Mouse (Mus musculus): ENCODE measurements around the gene Lsm2.
"Not testable (repeated sequence)": the region's sequence is repeated elsewhere in the genome, so short reads cannot be mapped to it uniquely, and the experiment has no call there.

The Lsm2 gene

DNA sequence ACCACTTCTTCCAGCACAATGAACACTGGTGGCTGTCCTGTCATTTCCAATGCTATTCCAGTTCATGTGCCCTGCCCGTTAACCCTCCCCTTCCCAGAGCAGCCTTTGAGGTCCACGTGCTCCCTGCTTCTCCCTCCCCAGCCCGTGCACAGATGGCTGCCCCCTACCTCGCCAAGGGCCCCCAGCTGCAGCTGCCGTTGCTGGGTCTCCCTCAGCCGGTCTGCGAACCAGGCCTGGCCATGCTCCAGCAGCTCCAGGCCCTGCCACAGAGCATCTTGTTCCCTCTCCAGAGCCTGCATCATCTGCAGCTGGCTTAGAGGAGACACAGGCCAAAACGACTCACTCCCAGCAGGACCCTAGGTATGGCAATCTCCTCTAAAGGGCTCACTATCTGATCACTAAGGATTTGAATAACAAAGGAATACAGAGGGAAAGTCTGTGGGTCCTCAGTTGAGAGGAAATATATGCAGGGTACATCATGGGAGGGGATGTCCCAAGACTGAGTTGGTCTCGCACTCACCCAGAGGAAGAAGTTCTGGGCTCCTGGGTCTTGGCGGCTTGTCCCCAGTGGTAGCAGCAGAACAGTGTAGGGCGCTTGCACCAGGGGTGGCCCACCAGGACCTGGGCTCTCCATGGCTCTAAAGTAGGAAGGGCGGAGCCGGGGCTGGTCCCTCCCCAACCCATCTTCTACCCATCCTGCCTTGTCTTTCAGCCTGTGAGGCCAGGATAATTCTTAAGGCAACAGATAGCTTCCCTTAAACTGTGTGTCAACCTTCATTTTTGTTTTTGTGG, 45.8 kb downstream of the Lsm2 start, which contains the start of gene Sapcd1:
Gene Sapcd1 (minus strand): TSS at position 740 of the 792 bp plus-strand sequence.
- no peak for DNase-seq (ENCODE audit: extremely low read depth, insufficient read length, low spot score)

DNA sequence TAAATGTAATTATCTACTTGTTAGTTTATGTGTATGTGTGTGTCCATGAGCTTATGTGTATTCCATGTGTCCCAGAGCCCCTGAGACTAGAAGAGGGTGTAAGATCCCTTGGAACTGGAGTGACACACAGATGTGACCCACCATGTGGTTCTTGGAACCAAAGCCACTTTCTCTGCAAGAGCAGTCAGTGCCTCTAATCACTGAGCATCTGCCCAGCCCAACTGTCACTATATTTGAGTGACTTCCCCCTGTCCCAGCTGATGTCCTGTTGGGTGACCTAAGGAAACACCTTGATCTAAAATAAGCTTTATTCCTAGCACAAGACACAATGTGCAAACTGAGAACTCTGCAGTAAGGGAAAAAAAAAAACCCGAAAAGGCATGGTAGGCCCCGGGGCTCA, 46.7 kb downstream of the Lsm2 start:
- DNase-seq (ENCODE audit: extremely low read depth, insufficient read length, low spot score), result no peak

DNA sequence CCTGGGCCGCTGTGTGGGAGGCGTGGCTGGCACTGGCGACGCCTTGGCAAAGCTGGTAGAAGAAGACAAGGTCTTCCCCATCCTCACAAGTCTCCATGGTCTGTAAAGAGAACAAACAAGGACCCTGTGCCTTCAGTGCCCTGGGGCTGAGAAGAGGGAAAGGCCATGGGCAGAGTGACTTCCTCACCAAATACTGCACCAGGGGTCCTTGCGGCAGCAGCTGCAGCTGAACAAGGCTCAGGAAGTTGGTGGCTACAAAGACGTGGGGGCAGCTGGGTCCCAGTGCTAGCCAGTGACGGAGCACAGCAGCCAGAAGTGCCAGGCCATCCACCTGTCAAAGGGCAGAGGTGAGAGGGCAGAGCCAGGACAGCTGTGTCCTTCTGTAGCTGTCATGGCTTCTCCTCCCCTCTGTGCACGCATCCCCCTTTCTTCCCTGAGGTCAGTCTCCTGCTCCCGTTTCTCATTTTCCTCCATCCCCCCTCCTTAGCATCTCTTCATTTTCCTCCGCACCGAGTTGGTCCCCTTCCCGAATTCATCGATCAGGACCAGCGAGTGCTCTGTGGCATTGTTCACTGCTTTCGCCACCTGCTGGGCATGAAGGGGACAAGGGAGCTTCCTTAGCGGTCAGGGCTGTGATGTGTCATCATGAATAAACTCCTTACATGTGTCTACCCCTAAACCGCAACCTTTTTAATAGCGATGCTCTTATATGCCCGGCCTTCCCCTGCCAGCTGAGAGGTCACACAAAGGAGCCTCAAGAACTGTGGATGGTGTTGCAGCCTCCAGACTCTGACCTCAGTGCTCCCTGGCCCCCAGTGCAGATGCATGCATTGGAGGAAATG, 48.2 kb downstream of the Lsm2 start:
- peak; percentile 52 for DNase-seq (ENCODE audit: extremely low read depth, insufficient read length, low spot score)

DNA sequence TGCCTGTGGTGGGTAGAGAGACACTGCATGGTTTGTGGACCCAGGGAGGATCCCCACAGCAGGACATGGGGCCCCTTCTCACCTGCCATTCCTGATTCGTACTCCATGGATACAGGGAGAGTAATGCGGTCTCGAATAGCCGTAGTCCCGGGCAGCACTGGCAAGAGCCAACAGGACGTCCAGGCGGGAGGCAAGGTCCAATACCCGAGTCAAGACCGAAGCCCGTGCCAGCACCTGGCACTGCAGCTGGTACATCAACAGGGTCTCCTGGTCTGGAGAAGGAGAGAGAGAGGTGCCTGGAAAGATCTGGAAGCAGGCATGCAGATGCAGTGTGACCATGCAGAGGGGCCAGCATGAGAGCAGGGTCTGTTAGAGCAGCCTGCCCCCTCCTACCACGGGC, 49.6 kb downstream of the Lsm2 start:
- DNase-seq (ENCODE audit: extremely low read depth, insufficient read length, low spot score), result no peak

DNA sequence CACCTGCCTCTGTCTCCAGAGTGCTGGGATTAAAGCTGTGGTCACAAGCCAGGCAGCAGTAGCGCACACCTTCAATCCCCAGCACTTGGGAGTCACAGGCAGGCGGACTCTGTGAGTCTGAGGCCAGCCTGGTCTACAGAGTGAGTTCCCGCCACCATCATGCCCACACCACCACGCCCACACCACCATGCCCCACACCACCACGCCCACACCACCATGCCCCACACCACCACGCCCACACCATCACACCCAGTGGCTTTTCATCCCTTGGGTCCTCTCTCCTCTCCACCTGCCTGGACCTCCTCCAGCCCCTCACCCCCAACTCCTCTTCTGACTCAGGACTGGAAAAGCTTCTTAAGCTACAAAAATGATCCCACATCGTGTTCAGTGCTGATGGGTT, 50.2 kb downstream of the Lsm2 start:
- no peak for DNase-seq (ENCODE audit: extremely low read depth, insufficient read length, low spot score)

DNA sequence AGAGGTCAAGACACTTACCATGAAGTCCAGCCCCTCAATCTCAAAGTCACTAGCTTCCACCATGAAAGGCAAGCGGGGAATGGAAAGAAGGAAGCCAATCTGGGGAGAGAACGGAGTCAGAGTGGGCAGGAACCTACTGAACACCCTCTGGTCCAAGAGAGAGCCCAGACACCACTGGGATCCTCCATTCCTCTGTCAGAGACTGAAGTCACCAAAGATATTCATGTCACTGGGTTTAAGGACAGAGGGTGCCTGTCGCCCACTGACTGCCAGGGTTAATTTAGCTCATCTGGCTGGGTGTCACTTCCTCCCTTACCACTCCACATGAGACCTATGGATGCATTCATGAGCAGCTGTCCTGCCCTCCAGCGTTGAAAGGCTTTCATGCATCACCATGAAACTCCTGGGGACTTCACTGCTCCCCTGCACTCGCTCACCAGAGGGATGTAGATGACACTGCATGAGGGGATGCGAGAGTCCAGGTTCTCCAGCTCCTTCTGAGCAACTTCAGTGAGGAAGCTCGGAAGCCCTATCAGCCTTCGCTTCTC, 50.7 kb downstream of the Lsm2 start:
- DNase-seq (ENCODE audit: extremely low read depth, insufficient read length, low spot score), result no peak

DNA sequence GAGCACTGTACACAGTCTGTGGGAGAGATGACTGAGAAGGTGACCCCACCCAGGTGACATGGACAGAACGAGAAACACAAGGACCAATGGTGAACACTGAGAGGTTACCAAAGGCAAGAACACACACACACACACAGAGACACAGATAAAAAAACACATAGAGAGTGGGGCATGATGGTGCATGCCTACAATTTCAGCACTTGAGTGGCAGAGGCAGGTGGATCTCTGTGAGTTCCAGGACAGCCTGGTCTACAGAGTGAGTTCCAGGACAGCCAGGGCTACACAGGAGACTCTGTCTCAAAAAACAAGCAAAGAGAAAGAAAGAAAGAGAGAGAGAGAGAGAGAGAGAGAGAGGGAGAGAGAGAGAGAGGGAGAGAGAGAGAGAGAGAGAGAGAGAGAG, 52.0 kb downstream of the Lsm2 start:
- not testable (repeated sequence) for DNase-seq (ENCODE audit: extremely low read depth, insufficient read length, low spot score)

DNA sequence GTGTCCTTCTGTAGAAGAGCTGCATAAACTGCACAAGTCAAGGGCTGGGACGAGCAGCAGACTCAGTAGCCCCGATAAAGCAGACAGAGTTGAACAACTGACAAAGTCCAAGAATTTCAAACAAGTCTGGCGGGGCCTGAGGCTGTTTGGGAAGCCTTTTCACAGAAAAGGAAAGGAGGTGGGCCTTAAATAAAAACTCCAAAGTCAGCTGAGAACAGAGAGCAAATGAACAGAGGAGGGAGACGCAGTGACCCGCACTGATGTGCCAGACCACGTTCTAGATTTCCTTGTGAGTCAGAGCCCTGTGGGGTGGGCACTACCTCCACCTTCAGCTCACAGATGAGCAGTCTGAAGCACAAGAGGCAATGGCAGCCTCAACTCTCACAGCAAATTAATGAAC, 53.2 kb downstream of the Lsm2 start:
- peak; percentile 54 for DNase-seq (ENCODE audit: extremely low read depth, insufficient read length, low spot score)
